Mouse (Mus musculus): ENCODE measurements at regions not wholly inside any gene's neighbourhood (a gene's known extent, or its start where the extent isn't known, plus 50 kb on each side); places are given as distances from the start of the nearest gene placed in this dataset.

DNA sequence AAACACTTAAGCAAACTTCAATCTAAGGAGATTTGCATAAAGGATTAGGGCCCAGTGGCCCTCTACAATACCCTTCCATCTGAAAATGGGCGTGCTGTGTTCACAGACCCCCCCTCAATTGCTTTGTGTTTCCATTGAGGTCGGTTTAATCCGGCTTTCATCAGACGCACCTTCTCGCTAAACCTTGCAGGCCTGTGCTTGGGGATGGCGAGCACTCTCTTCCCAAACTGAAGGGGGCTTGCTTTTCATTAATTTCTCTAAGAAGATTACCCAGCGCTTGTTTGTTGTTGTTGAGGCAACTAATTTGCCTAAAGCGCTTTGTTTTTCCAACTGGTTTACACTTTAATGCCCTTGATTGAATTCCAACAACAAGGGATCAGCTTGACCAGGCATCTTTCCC lies 268.8 kb upstream of the Irx3 start:
- TF ChIP-seq CTCF (IDR thresholded peaks at IDR 0.05; ENCODE audit: low read depth, low read length) (no peak), GATA1 (IDR thresholded peaks at IDR 0.05; ENCODE audit: borderline replicate concordance, low read length) (no peak), TAL1 (conservative IDR thresholded peaks at IDR 0.05; ENCODE audit: low read depth, low read length) (no peak), GATA2 (IDR thresholded peaks at IDR 0.05; ENCODE audit: borderline replicate concordance, low read depth, low read length) (no peak)
